Mouse (Mus musculus): ENCODE data around the gene Dnmt3a. TPM values are rescaled to one million over a fixed set of nuclear protein-coding genes. Genes with fewer than 3 reads are reported as not detected.

Gene Dnmt3a
- polyA plus RNA-seq, 1 experiment, result 14.7 TPM

DNA sequence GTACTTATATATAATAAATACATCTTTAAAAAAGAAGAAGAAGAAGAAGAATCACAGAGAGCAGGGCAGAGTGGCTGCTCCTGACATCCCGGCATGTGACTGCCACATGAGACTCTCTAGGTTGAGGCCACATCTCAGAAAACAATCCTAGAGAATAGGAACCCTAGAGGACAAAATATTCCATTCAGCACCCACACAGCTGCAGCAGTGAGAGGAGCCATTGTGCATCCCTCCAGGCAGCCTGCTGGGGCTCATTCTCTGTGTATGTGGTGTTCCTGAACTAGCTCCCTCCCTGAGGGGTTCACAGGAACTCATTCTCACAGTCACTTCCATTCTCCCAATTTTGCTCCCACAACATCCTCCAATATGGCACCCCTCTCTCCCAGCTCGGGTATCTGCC, 35.3 kb upstream of the Dnmt3a start:
- WGBS, result 72% methylated on average over 2 of the region's 2 CpGs
- Histone ChIP-seq H3K4me1 (ENCODE audit: control insufficient read depth, insufficient read depth, low read length) (no peaks in the 10 kb centered on the region; the same call in 1 of the 2 replicates), H3K4me3 (replicated peaks; ENCODE audit: extremely low read depth, low read depth, low read length) (no peak overlapping the region)
- TF ChIP-seq POLR2A (IDR thresholded peaks at IDR 0.05; ENCODE audit: borderline replicate concordance, extremely low read depth, low read depth, low read length) (no peak), CTCF (IDR thresholded peaks at IDR 0.05; ENCODE audit: insufficient read depth, low read length) (no peak)
- DNase-seq, result no peak

GRCm38 (mm10) chr12:3771080-3771479, 34.7 kb upstream of the Dnmt3a start:
- 44% methylated on average over 2 of the region's 2 CpGs for WGBS
- Histone ChIP-seq H3K4me1 (ENCODE audit: control insufficient read depth, insufficient read depth, low read length) (no peaks in the 10 kb centered on the region; the same call in 1 of the 2 replicates), H3K4me3 (replicated peaks; ENCODE audit: extremely low read depth, low read depth, low read length) (no peak overlapping the region)
- TF ChIP-seq POLR2A (IDR thresholded peaks at IDR 0.05; ENCODE audit: borderline replicate concordance, extremely low read depth, low read depth, low read length) (no peak), CTCF (IDR thresholded peaks at IDR 0.05; ENCODE audit: insufficient read depth, low read length) (no peak)
- DNase-seq, result no peak

GRCm38 (mm10) chr12:3773643-3774042, 32.2 kb upstream of the Dnmt3a start:
- H3K4me3 ChIP-seq (replicated peaks; ENCODE audit: extremely low read depth, low read depth, low read length), result no peak overlapping the region
- TF ChIP-seq CTCF (IDR thresholded peaks at IDR 0.05; ENCODE audit: insufficient read depth, low read length) (no peak), POLR2A (IDR thresholded peaks at IDR 0.05; ENCODE audit: borderline replicate concordance, extremely low read depth, low read depth, low read length) (no peak)
- no peaks in the 10 kb centered on the region; the same call in 1 of the 2 replicates for H3K4me1 ChIP-seq (ENCODE audit: control insufficient read depth, insufficient read depth, low read length)
- DNase-seq, result no peak
- 97% methylated on average over 3 of the region's 3 CpGs for WGBS

DNA sequence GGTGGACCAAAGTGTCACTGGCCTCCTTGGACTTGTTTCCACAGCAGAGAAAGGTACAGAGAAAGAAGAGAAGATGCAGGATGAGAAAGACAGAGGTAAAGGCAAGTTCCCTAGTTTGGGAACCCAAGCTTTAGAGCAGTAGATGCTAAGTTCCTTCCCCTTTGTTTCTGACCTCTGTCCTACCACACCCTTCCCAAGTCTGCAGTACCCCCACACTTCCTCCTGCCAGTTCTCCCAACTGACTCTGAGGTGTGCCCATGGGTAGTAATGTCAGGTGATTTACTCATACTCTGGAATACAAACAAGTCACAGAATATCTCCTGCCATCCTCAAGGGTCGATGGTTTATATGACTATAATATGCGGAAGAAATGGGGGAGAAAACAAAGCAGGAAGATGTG, 29.8 kb upstream of the Dnmt3a start:
- WGBS, result 89% methylated on average over 2 of the region's 2 CpGs
- no peak for TF ChIP-seq POLR2A (IDR thresholded peaks at IDR 0.05; ENCODE audit: borderline replicate concordance, extremely low read depth, low read depth, low read length)
- TF ChIP-seq CTCF (IDR thresholded peaks at IDR 0.05; ENCODE audit: insufficient read depth, low read length), result no peak
- no peak overlapping the region for H3K4me3 ChIP-seq (replicated peaks; ENCODE audit: extremely low read depth, low read depth, low read length)
- no peak for DNase-seq
- peaks cover 8% of the 10 kb centered on the region for H3K4me1 ChIP-seq (ENCODE audit: control insufficient read depth, insufficient read depth, low read length)

- peaks cover 14% of the 10 kb centered on the region for H3K4me1 ChIP-seq (ENCODE audit: control insufficient read depth, insufficient read depth, low read length)
- WGBS, result 93% methylated on average over 5 of the region's 5 CpGs
- no peak overlapping the region for H3K4me3 ChIP-seq (replicated peaks; ENCODE audit: extremely low read depth, low read depth, low read length)
- TF ChIP-seq CTCF (IDR thresholded peaks at IDR 0.05; ENCODE audit: insufficient read depth, low read length) (no peak), POLR2A (IDR thresholded peaks at IDR 0.05; ENCODE audit: borderline replicate concordance, extremely low read depth, low read depth, low read length) (no peak)
- no peak for DNase-seq
Measured at GRCm38 (mm10) chr12:3777682-3778081, 28.1 kb upstream of the Dnmt3a start.

- peaks cover 14% of the 10 kb centered on the region for H3K4me1 ChIP-seq (ENCODE audit: control insufficient read depth, insufficient read depth, low read length)
- H3K4me3 ChIP-seq (replicated peaks; ENCODE audit: extremely low read depth, low read depth, low read length), result no peak overlapping the region
- no peak for TF ChIP-seq POLR2A (IDR thresholded peaks at IDR 0.05; ENCODE audit: borderline replicate concordance, extremely low read depth, low read depth, low read length)
- TF ChIP-seq CTCF (IDR thresholded peaks at IDR 0.05; ENCODE audit: insufficient read depth, low read length), result no peak
- 93% methylated on average over 6 of the region's 6 CpGs for WGBS
- no peak for DNase-seq
Measured at GRCm38 (mm10) chr12:3778286-3778685, 27.5 kb upstream of the Dnmt3a start.

DNA sequence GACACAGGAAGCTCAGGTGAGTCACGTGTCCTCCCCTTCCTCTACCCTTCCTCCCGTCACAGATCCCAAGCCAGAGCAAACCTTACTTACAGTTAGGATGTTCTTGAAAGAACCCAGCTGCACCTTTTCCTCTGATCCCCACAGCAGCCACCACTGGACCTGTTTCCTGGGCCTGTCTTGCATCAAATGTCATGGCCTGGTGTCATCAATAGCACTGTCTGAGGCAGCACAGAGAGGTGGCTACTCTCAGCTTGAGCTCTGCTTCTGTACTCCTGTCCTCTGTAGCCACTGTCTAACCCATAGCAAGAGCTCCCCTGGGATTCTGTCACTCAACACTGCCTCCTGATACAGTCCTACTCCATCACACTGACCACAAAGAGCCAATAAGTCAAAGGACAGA, 26.2 kb upstream of the Dnmt3a start:
- 84% methylated on average over 2 of the region's 2 CpGs for WGBS
- no peak for DNase-seq
- no peak for TF ChIP-seq CTCF (IDR thresholded peaks at IDR 0.05; ENCODE audit: insufficient read depth, low read length)
- TF ChIP-seq POLR2A (IDR thresholded peaks at IDR 0.05; ENCODE audit: borderline replicate concordance, extremely low read depth, low read depth, low read length), result no peak
- Histone ChIP-seq H3K4me1 (ENCODE audit: control insufficient read depth, insufficient read depth, low read length) (peaks cover 14% of the 10 kb centered on the region), H3K4me3 (replicated peaks; ENCODE audit: extremely low read depth, low read depth, low read length) (no peak overlapping the region)

- H3K4me3 ChIP-seq (replicated peaks; ENCODE audit: extremely low read depth, low read depth, low read length), result no peak overlapping the region
- TF ChIP-seq POLR2A (IDR thresholded peaks at IDR 0.05; ENCODE audit: borderline replicate concordance, extremely low read depth, low read depth, low read length) (no peak), CTCF (IDR thresholded peaks at IDR 0.05; ENCODE audit: insufficient read depth, low read length) (no peak)
- peak; percentile 33 for DNase-seq
- H3K4me1 ChIP-seq (ENCODE audit: control insufficient read depth, insufficient read depth, low read length), result peaks cover 14% of the 10 kb centered on the region
- 18% methylated on average over 8 of the region's 8 CpGs for WGBS
Measured at GRCm38 (mm10) chr12:3780405-3780891, 25.4 kb upstream of the Dnmt3a start.

- peak; percentile 24 for DNase-seq
- WGBS, result 31% methylated on average over 7 of the region's 7 CpGs
- Histone ChIP-seq H3K4me1 (ENCODE audit: control insufficient read depth, insufficient read depth, low read length) (peaks cover 14% of the 10 kb centered on the region), H3K4me3 (replicated peaks; ENCODE audit: extremely low read depth, low read depth, low read length) (no peak overlapping the region)
- TF ChIP-seq CTCF (IDR thresholded peaks at IDR 0.05; ENCODE audit: insufficient read depth, low read length) (no peak), POLR2A (IDR thresholded peaks at IDR 0.05; ENCODE audit: borderline replicate concordance, extremely low read depth, low read depth, low read length) (no peak)
Measured at GRCm38 (mm10) chr12:3780931-3781471, 24.8 kb upstream of the Dnmt3a start.

DNA sequence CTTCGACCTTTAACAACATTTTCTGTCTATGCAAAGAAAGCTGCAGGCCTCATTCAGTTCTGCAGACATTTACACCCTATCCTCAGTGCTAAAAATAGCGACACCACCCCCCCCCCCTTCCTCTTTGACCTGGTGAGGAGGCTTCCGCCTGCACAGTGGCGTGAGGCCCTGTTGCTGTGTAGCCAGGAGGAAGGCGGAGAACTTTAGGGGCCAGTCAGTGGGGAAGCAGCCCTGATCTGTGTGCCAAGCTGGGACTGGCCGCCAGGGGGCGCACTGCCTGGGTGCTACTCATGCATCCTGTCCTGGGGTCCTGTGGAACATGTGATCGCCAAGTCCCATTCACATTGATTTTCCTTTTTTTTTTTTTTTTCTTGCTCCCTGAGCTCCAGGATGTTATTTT, 24.3 kb upstream of the Dnmt3a start:
- WGBS, result under 1% methylated on average over 8 of the region's 8 CpGs
- no peak for TF ChIP-seq POLR2A (IDR thresholded peaks at IDR 0.05; ENCODE audit: borderline replicate concordance, extremely low read depth, low read depth, low read length)
- peak; percentile 95 for TF ChIP-seq CTCF (IDR thresholded peaks at IDR 0.05; ENCODE audit: insufficient read depth, low read length)
- DNase-seq, result peak; percentile 86
- no peak overlapping the region for H3K4me3 ChIP-seq (replicated peaks; ENCODE audit: extremely low read depth, low read depth, low read length)
- H3K4me1 ChIP-seq (ENCODE audit: control insufficient read depth, insufficient read depth, low read length), result peaks cover 14% of the 10 kb centered on the region

Measured in lung, adult 2 months (tissue).